Mouse (Mus musculus) forebrain, embryonic 16.5 days (tissue): ENCODE data around the gene Ccl4. TPM values are rescaled to one million over a fixed set of nuclear protein-coding genes. Genes with fewer than 3 reads are reported as not detected.

Source experiments
- ATAC-seq: fragments of 200-750 bp; cut with Nextera tagmentation; 2 replicates; pipeline ENCODE4 v1.8.0; 2017; ENCODE audit warnings: mild to moderate bottlenecking, moderate library complexity
- H3K27ac ChIP-seq: fragments of 300-500 bp; sonication (generic); 2 replicates; pipeline ENCODE4 v1.5.1; 2014; ENCODE audit warnings: low read length, control low read depth
- H3K27me3 ChIP-seq: fragments of 300-500 bp; sonication (generic); replicated peaks from 2 replicates; pipeline ENCODE4 v1.6.1; 2014; ENCODE audit warnings: low read length; ENCODE audit not compliant: control insufficient read depth, insufficient read depth
- H3K36me3 ChIP-seq: fragments of 300-500 bp; sonication (generic); 2 replicates; pipeline ENCODE4 v1.6.1; 2014; ENCODE audit not compliant: control insufficient read depth, insufficient read depth
- H3K4me1 ChIP-seq: fragments of 300-500 bp; sonication (generic); replicated peaks from 2 replicates; pipeline ENCODE4 v1.6.1; 2014; ENCODE audit warnings: low read length; ENCODE audit not compliant: control insufficient read depth, insufficient read depth
- H3K4me2 ChIP-seq: fragments of 300-500 bp; sonication (generic); 2 replicates; pipeline ENCODE4 v1.6.1; 2014; ENCODE audit warnings: mild to moderate bottlenecking, low read length, control low read depth
- H3K4me3 ChIP-seq: fragments of 300-500 bp; sonication (generic); replicated peaks from 2 replicates; pipeline ENCODE4 v1.5.1; 2014; ENCODE audit warnings: mild to moderate bottlenecking, low read length, control low read depth
- H3K9ac ChIP-seq: fragments of 300-500 bp; sonication (generic); replicated peaks from 2 replicates; pipeline ENCODE4 v1.6.1; 2014; ENCODE audit warnings: low read depth, low read length, control low read depth
- H3K9me3 ChIP-seq: fragments of 300-500 bp; sonication (generic); 2 replicates; pipeline ENCODE4 v1.6.1; 2016; ENCODE audit warnings: low read length; ENCODE audit not compliant: control insufficient read depth
- WGBS: fragments of 180-500 bp; shearing (Covaris S2); extraction: QIAGEN DNeasy Blood & Tissue Kit; methylation state at CpG from one replicate; pipeline ENCODE4 v1.1.7; 2014; 5-methylcytosine and 5-hydroxymethylcytosine counted together
- polyA plus RNA-seq: library from polyadenylated mRNA; unstranded; fragments of >200 nt; fragmentation: Nextera tagmentation; extraction: Ambion mirVana; gene quantifications from 2 replicates; pipeline ENCODE4 v1.2.1, GENCODE M21; 2015

The Ccl4 gene
- polyA plus RNA-seq, 1 experiment from 2014 or later = not detected

DNA sequence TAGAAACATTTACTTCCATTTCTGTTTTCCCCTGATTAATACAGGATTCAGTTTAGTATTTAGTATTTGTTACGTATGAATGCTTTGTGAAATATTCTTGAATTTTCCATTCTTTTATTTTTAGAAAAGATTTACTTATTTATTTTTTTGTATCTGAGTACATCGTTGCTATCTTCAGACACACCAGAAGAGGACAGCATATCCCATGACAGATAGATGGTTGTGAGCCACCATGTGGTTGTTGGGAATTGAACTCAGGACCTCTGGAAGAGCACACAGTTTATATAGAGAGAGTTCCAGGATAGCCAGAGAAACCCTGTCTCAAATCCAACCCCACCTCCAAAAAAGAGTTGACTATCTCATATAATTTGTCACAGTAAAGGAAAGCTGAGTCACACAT, 27.5 kb upstream of the Ccl4 start:
- 90% methylated on average over 2 of the region's 2 CpGs for WGBS
- Histone ChIP-seq H3K9ac (no peak overlapping the region), H3K9me3 (no peaks in the 10 kb centered on the region), H3K27ac (no peak overlapping the region), H3K27me3 (no peaks in the 10 kb centered on the region), H3K36me3 (no peaks in the 10 kb centered on the region), H3K4me3 (no peak overlapping the region), H3K4me2 (no peak overlapping the region), H3K4me1 (peaks cover 3% of the 10 kb centered on the region)
- no peak for ATAC-seq

DNA sequence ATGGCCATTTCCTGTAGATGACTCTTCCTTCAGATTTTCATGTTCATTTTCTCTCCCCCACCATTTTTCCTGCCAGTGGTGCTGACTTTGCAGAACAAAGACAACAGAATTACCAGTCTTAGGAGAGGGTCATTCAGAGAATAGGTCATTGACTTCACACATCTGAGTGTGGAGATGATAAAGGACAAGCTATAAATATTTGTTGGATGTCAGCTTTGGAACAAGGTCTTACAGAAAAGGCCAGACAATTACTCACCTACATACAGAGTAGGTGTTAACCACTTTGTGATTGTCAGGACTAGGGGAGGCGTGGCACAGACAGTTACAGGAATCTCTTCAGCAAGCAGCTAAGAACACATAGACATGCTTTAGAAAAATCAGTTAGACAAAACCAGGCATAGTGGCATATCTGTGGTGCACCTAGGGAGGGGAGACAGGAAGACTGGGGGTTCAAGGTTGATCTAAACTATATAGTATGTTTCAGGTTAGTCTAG, 25.6 kb upstream of the Ccl4 start:
- Histone ChIP-seq H3K36me3 (no peaks in the 10 kb centered on the region), H3K4me2 (no peak overlapping the region), H3K9me3 (no peaks in the 10 kb centered on the region), H3K4me3 (no peak overlapping the region), H3K9ac (no peak overlapping the region), H3K27ac (no peak overlapping the region), H3K4me1 (peaks cover 3% of the 10 kb centered on the region), H3K27me3 (no peaks in the 10 kb centered on the region)
- ATAC-seq = no peak
- WGBS = 85% methylated on average over 1 of the region's 1 CpGs

- Histone ChIP-seq H3K9me3 (no peaks in the 10 kb centered on the region), H3K4me2 (no peak overlapping the region), H3K27me3 (no peaks in the 10 kb centered on the region), H3K36me3 (no peaks in the 10 kb centered on the region), H3K4me1 (peaks cover 3% of the 10 kb centered on the region), H3K27ac (no peak overlapping the region), H3K4me3 (no peak overlapping the region), H3K9ac (no peak overlapping the region)
- 62% methylated on average over 2 of the region's 2 CpGs for WGBS
- no peak for ATAC-seq
Measured at GRCm38 (mm10) chr11:83638934-83639333, 23.4 kb upstream of the Ccl4 start.

DNA sequence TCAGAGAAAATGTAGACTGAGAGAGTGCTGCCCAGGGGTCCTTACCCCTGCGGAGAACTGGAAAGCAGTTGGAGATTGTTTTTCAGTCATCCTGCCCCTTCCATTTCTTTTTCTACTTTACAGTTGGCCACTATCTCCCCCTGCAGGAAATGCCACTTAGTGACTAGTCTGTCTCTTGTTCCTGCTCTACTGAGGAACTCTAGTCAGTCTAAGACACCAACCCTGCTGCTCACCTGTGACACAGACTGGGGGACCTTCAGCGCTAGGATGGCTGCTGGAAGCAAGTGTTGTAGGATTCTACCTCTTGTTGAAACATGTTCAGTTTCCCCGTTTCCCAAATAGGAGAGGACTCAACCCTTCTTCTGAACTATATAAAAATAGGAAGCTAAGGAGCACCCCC, 22.9 kb upstream of the Ccl4 start:
- H3K9ac ChIP-seq = no peak overlapping the region
- no peaks in the 10 kb centered on the region for H3K36me3 ChIP-seq
- H3K4me3 ChIP-seq = no peak overlapping the region
- WGBS = 72% methylated on average over 3 of the region's 3 CpGs
- no peak overlapping the region for H3K27ac ChIP-seq
- ATAC-seq = no peak
- H3K9me3 ChIP-seq = no peaks in the 10 kb centered on the region
- no peak overlapping the region for H3K4me2 ChIP-seq
- H3K4me1 ChIP-seq = no peaks in the 10 kb centered on the region
- H3K27me3 ChIP-seq = no peaks in the 10 kb centered on the region

GRCm38 (mm10) chr11:83640141-83640540, 22.2 kb upstream of the Ccl4 start:
- Histone ChIP-seq H3K27ac (no peak overlapping the region), H3K36me3 (no peaks in the 10 kb centered on the region), H3K4me3 (no peak overlapping the region), H3K4me2 (no peak overlapping the region), H3K9ac (no peak overlapping the region), H3K9me3 (no peaks in the 10 kb centered on the region), H3K27me3 (no peaks in the 10 kb centered on the region), H3K4me1 (no peaks in the 10 kb centered on the region)
- WGBS = 89% methylated on average over 5 of the region's 5 CpGs
- ATAC-seq = no peak

- 87% methylated on average over 2 of the region's 2 CpGs for WGBS
- H3K27me3 ChIP-seq = no peaks in the 10 kb centered on the region
Measured at GRCm38 (mm10) chr11:83641216-83641615, 21.2 kb upstream of the Ccl4 start.

DNA sequence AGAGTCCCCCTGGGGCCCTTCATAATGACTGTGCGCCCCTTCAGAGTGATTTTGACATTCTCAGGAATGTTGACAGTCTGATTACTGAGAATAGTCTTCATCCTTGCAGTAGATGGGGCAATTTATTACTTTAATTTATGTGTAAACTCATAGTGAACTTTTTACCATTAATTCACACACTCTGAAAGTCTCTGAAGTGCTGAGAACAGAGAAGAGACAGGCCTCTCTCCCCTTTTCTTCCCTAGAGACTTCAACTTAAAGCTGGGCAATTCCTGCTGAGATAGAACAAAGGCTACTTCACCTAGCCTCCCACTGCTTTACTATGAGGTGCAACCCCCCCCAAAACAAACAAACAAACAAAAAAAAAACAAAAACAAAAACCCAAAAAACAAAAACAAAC, 16.9 kb upstream of the Ccl4 start, which contains the start of gene Rpl9-ps1:
TSS of gene Rpl9-ps1 (minus strand) at position 101 of the 400 bp plus-strand sequence.
- H3K9ac ChIP-seq = no peak within 1 kb of the TSS
- 73% methylated on average over 1 of the region's 1 CpGs for WGBS
- H3K36me3 ChIP-seq = no peaks in the 10 kb centered on the region

More at GRCm38 (mm10) chr11:83641216-83641615, 21.2 kb upstream of the Ccl4 start:
- no peaks in the 10 kb centered on the region for H3K9me3 ChIP-seq
- no peak overlapping the region for H3K9ac ChIP-seq
- H3K4me2 ChIP-seq = no peak overlapping the region
- no peak for ATAC-seq
- no peaks in the 10 kb centered on the region for H3K36me3 ChIP-seq
- H3K4me1 ChIP-seq = no peaks in the 10 kb centered on the region
- H3K27ac ChIP-seq = no peak overlapping the region
- no peak overlapping the region for H3K4me3 ChIP-seq

DNA sequence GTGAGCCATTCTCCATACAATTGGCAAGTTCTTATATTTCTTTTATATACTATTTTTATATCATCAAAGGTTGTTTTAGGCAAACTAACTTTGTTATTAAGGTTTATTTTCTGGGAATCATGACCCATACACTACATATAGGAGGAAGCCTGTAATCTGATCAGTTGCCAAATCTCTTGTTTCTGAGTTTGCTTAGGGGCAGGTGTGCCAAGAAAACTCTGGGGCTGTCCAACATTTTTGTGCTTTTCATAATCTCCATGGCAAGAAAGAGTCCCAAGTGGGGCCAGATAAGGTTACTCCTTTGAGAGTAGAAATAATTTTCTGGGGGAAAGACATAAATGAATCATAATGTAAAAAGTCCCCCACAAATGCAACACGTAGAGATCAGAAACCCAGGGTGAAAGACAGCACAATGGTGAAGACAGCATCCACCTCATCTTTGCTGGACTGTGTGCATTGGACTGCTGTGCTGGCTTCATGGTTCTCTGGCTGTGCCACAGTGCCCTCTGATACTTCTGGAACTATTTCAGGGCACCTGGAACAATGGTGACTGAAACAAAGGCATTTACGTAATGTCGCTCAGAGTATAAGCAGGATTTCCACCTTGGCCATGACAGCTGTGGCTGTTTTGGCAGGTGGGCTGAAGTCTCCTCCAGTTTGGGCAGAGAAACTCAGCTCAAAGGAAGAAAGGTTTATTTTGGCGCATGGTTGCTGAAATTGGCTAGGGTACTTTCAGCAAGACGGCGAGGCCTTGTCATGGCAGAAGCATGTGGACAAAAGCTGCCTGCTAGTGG, 15.8 kb upstream of the Ccl4 start:
- Histone ChIP-seq H3K27me3 (no peaks in the 10 kb centered on the region), H3K36me3 (no peaks in the 10 kb centered on the region), H3K4me1 (no peaks in the 10 kb centered on the region), H3K9ac (no peak overlapping the region), H3K4me3 (no peak overlapping the region), H3K4me2 (no peak overlapping the region), H3K9me3 (no peaks in the 10 kb centered on the region), H3K27ac (no peak overlapping the region)
- WGBS = 93% methylated on average over 6 of the region's 6 CpGs
- no peak for ATAC-seq

More for the DNA sequence above, 16.9 kb upstream of the Ccl4 start, which contains the start of gene Rpl9-ps1:
- Histone ChIP-seq H3K4me2 (no peak within 1 kb of the TSS), H3K4me3 (no peak within 1 kb of the TSS), H3K27me3 (no peaks in the 10 kb centered on the region), H3K27ac (no peak within 1 kb of the TSS), H3K9me3 (no peaks in the 10 kb centered on the region), H3K4me1 (no peaks in the 10 kb centered on the region)
- no peak for ATAC-seq

- H3K36me3 ChIP-seq = no peaks in the 10 kb centered on the region
- H3K27me3 ChIP-seq = no peaks in the 10 kb centered on the region
- no peak within 1 kb of the TSS for H3K4me2 ChIP-seq
- 81% methylated on average over 8 of the region's 8 CpGs for WGBS
- H3K9ac ChIP-seq = no peak within 1 kb of the TSS
- no peak within 1 kb of the TSS for H3K27ac ChIP-seq
- H3K4me3 ChIP-seq = no peak within 1 kb of the TSS
- H3K4me1 ChIP-seq = no peaks in the 10 kb centered on the region
- no peak for ATAC-seq
- no peaks in the 10 kb centered on the region for H3K9me3 ChIP-seq
Measured at GRCm38 (mm10) chr11:83649305-83649841, 13.0 kb upstream of the Ccl4 start, which contains the start of gene Ccl3. Gene Ccl3, minus strand, starts transcription at chr11:83649355.
